Mouse (Mus musculus): ENCODE results near the gene Rpl36a.

DNA sequence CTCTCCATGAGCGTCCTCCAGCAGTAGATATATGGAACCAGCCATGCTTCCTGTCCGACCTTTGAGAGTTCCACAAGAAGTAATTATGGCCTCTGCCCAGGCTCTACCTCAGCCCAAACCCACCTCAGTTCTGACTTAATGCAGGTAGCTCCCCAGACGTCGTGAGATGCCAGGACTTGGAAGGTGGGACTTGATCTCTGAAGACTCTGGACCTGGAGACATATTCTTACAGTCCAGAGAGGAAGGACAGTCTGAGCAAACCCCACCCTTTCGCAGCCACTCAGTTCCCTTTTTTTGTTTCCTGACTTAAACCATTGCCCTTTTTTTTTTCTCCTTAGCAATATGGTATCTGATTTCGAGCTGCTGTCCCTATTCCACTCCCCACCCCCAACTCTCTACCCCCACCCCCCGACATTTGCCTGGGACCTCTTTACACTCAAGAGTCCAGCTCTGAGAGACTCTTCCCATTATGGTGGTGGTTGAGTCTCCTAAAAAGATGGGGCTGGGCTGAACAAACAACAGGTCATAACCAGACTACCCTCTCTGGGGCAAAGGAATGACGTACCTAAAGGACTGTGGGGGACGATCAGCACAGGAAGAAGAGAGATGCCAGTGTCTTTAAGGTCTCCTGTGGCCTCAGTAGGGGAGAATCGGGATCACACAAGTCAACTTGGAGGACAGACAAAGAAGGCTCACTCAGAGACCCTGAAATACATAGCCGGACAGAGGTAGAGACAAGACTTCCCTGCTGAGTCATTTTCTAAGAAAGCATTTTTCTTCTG is 2.4 kb upstream of the Rpl36a start, which contains the start of gene Btk:
- TF ChIP-seq CTCF (IDR thresholded peaks at IDR 0.05; ENCODE audit: insufficient read depth, low read length) (no peak), POLR2A (IDR thresholded peaks at IDR 0.05; ENCODE audit: borderline replicate concordance, extremely low read depth, low read depth, low read length) (no peak)

Measured in lung, adult 2 months (tissue).